Mouse (Mus musculus): Measurements from ENCODE around the gene Rnf10. TPM values are rescaled to one million over a fixed set of nuclear protein-coding genes. Genes with fewer than 3 reads are reported as not detected.

The Rnf10 gene
- total RNA-seq, 2 experiments from 2014 or later, result 238 to 248 TPM

DNA sequence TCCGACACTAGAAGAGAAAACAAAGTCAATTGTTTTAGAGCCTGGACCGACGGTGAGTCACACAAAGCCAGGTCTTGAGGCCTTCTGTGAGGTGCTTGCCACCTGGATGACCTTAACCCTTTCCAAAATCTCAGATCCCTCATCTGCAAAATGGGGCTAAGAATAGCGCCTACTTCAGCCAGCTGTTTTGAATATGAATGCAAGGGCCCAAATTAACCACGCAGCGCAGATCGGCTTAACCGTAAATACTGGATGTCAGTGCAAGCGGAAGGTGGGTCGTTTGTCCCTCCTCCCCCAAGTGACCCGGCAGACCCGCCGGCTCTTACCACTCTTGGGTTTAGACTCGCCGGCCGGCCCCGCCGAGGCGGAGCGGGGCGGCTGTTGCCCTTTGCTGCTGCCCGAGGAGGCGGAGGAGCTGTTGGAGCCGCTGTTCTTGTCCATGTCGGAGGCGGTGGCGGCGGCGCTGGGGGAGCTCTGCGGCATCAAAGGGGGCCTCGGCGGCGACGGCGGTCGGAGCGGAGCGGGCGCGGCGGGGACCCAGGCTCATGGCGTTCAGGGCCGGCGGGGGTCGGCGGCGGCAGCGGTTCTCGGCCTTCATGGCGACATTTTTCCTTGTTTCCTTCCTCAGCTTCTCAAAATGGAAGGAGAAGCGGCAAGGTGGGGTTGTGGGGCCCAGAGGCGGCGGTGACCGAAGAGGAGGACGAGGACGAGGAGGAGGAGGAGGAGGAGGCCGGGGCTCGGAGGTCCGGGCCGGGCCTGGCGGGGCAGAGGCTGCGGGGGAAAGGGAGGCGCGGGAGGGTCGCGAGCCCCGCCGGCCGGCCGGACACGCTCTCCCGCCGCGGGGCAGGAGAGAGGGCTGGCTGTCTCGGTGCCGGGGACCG lies 527 bp downstream of the Rnf10 start:
- no peak for TF ChIP-seq CTCF (conservative IDR thresholded peaks at IDR 0.05)
- DNase-seq (ENCODE audit: low spot score in 2 of 2), result peak in 1 of 2 experiments; percentile 34

DNA sequence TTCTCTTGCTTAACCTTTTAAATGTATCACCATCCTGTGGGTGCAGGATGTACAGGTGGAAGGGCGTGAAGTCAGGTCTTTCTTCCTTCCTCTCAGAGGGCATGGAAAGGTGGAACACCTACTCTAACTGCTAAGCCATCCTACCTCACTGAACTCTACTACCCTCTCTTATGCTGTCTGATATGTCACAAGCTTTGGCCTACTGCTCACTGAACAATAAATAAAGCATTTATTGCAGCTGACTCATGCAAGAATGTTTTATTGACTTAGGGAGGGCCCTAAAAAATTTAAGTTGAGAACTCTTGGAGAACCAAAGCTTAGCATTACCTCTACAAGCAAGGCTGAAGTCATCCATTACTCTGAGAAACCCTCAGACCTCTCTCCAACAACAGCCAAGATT lies 2.7 kb downstream of the Rnf10 start:
- no peak for TF ChIP-seq CTCF (conservative IDR thresholded peaks at IDR 0.05)
- no peak for DNase-seq (ENCODE audit: low spot score in 2 of 2)
- H3K4me3 ChIP-seq, result peak overlapping the region; percentile 26

More for the DNA sequence above, 527 bp downstream of the Rnf10 start:
- Histone ChIP-seq H3K27ac (peak overlapping the region; percentile 96), H3K4me3 (peak overlapping the region; percentile 78)

DNA sequence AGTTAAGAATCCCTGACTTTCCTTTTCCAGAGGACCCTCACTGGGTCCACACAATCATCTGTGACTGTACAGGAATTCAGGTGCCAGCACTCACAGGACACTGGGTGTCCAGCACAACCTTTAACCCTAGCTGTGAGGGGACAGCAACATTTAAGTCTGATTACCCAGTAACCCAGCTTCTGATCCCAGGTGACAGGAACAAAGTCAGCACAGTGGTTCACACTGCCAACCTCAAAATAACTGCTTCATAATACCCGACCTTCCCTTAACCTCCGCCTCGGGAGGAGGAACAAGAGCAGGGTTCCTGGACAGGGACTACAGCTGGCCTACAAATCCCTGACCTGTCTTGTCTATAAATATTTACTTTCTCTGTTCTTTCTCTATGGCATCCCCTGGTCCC lies 4.4 kb downstream of the Rnf10 start:
- H3K4me3 ChIP-seq, result no peak overlapping the region
- TF ChIP-seq CTCF (conservative IDR thresholded peaks at IDR 0.05), result no peak
- no peak for DNase-seq (ENCODE audit: low spot score in 2 of 2)

More for the DNA sequence above, 2.7 kb downstream of the Rnf10 start:
- no peak overlapping the region for H3K27ac ChIP-seq

DNA sequence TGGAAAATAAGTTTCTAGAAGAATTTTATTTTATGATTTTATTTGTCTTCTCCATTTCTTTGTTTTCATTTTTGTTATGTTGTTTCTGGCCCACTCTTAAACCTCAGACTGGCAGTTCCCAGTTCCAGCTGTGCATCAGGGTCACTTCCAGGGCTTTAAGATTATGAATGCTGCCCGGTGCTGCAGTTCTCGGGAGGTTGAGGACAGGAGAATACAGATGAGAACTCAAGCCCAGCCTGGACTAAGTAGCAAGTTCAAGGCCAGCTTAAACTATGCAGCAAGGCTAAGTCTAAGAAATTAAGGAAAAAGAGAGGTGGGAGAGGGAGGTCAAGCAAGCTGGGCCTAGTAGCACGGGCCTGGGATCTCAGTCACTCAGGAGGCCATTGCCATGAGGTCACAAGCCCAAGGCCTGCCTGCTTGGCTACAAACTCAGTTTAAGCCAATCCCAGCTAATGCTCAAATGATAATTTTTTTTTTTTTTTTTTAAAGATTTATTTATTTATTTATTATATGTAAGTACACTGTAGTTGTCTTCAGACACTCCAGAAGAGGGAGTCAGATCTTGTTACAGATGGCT lies 5.1 kb downstream of the Rnf10 start:
- no peak overlapping the region for H3K4me3 ChIP-seq
- no peak overlapping the region for H3K27ac ChIP-seq
- no peak for DNase-seq (ENCODE audit: low spot score in 2 of 2)
- TF ChIP-seq CTCF (conservative IDR thresholded peaks at IDR 0.05), result no peak

More for the DNA sequence above, 4.4 kb downstream of the Rnf10 start:
- no peak overlapping the region for H3K27ac ChIP-seq

DNA sequence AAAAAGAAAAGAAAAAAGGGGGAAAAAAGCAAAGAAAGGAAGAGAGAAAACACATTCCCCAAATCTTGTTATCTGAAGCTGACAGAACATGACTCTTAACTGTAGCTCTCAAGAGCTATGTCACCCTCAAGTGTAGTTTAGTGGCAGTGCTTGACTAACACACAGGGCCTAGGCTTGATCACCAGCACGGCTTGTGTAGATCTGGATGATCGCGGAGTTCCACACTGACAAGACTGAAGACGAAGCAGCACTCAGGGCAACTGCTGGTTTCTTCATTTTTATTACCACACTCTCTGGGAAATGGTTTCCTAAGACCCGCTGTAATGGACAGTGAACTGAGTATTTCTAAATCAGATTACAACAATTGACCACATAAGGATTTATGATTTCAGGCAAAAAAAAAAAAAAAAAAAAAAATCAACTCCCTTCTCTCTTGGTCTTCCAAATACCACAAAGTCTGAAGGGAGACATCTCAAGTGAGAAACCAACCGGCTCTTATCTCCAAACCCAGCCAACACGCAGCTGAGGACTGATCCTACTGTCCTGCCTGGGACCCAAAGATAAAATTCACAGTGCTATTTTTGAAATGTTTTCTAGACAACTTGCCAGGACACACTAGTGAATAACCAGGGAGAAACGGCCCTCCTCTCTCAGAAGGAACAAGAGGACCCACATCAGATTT lies 5.8 kb downstream of the Rnf10 start:
- H3K4me3 ChIP-seq, result no peak overlapping the region
- TF ChIP-seq CTCF (conservative IDR thresholded peaks at IDR 0.05), result no peak
- no peak for DNase-seq (ENCODE audit: low spot score in 2 of 2)
- no peak overlapping the region for H3K27ac ChIP-seq

DNA sequence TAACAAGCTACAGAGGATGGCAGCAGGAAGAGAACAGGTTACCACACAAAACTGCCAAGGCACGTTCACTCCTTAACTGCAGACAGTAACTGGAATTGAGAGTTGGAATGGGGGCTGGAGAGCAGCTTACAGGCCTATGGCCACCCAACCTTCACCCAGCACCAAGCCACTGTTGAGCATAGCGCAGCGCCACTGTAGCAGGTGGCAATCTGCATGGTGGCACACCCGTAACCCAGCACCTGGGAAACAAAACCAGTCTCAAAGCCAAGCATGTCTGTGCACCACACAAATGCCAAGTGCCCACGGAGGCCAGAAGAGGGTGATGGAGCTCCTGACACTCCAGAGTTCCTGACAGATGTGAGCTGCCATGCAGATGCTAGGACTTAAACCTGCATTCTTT lies 6.4 kb downstream of the Rnf10 start:
- no peak for TF ChIP-seq CTCF (conservative IDR thresholded peaks at IDR 0.05)
- Histone ChIP-seq H3K27ac (no peak overlapping the region), H3K4me3 (no peak overlapping the region)
- no peak for DNase-seq (ENCODE audit: low spot score in 2 of 2)

DNA sequence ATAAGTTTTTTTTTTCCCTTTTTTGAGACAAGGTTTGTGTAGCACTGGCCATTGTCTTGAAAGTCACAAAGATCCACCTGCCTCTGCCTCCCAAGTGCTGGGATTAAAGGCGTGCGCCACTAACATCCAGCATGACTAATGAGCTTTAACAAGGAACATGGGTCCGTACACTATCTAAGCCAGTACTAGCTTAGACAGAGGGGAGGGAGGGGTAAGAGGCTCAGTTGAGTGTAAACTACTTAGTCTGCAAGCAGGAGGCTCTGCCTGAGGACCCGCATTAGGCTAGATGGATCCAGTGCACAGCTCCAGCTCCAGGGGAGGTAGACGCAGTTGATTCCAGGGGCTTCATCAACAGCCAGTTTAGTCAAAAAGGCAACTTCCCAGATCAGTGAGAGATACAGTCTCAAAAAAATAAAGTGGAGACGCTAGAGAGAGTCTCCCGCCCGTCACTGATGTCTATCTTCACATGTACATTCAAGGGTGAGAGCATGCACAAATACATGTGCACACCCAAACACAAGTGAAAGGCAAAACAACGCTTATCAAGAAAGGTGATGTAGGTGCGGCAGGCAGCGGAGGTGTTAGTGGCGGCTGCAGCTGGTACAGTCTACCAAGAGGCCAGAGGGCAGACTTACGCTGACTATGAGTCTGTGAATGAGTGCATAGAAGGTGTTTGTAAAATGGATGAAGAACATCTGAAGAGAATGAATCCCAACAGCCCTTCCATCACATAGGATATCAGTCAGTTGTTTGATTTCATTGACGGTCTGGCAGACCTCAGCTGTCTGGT lies 10.0 kb downstream of the Rnf10 start:
- DNase-seq (ENCODE audit: low spot score in 2 of 2), result no peak
- no peak overlapping the region for H3K27ac ChIP-seq
- TF ChIP-seq CTCF (conservative IDR thresholded peaks at IDR 0.05), result no peak
- no peak overlapping the region for H3K4me3 ChIP-seq

DNA sequence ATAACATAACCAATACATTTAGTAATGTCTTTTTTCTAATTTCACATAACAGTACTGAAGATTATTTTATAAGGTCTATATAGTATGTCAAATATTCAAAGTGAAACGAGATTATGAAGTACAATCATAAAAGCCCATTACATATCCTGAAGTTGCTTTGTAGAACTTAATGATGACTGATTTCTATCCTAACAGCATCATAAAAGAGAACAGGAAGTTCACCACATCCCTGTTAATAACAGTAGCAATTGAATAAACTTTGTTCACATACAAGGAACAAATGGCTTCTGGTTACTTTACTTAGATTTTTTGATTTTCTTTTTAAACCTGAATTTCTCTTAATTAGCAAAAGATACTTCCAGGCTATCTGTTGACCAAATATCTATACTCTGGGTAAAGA lies 10.8 kb downstream of the Rnf10 start:
- no peak overlapping the region for H3K4me3 ChIP-seq
- TF ChIP-seq CTCF (conservative IDR thresholded peaks at IDR 0.05), result no peak
- no peak overlapping the region for H3K27ac ChIP-seq
- no peak for DNase-seq (ENCODE audit: low spot score in 2 of 2)

DNA sequence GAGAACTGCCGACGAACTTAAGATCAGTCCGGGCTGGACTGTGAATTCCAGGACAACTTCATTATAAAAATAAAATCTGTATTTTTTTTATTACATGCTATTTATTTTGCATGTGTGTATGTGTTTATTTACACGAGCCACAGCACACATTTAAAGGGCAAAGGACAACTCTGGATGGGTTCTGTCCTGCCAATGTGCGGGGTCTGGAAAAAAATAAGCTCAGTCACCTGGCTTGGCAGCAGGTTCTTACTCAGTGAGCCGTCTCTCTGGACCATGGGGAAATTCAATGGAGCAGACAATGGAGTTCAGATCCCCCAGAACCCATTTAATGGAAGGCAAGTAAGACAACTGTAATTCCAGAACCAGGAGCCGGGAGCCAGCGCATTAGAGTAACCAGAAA lies 11.6 kb downstream of the Rnf10 start:
- H3K27ac ChIP-seq, result no peak overlapping the region
- no peak for TF ChIP-seq CTCF (conservative IDR thresholded peaks at IDR 0.05)
- H3K4me3 ChIP-seq, result no peak overlapping the region
- no peak for DNase-seq (ENCODE audit: low spot score in 2 of 2)

DNA sequence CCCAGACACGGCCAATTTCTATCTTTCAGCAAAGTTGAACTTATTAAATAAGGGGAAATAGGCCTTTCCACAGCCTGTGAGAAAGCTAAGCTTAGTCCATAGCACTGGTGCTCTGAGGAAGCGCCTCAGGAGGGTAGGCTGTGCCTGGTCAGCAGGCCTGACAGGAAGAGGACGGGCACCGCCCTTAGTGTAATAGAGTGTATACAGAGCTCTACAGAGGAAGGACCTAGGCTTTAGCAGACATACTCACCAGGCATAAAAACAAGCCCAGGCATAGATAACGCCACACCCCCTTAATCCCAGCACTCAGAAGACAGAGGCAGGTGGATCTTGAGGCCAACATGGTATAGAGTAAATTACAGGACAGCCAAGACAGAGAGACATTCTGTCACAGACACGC lies 12.3 kb downstream of the Rnf10 start:
- TF ChIP-seq CTCF (conservative IDR thresholded peaks at IDR 0.05), result no peak
- DNase-seq (ENCODE audit: low spot score in 2 of 2), result no peak
- Histone ChIP-seq H3K27ac (no peak overlapping the region), H3K4me3 (no peak overlapping the region)

DNA sequence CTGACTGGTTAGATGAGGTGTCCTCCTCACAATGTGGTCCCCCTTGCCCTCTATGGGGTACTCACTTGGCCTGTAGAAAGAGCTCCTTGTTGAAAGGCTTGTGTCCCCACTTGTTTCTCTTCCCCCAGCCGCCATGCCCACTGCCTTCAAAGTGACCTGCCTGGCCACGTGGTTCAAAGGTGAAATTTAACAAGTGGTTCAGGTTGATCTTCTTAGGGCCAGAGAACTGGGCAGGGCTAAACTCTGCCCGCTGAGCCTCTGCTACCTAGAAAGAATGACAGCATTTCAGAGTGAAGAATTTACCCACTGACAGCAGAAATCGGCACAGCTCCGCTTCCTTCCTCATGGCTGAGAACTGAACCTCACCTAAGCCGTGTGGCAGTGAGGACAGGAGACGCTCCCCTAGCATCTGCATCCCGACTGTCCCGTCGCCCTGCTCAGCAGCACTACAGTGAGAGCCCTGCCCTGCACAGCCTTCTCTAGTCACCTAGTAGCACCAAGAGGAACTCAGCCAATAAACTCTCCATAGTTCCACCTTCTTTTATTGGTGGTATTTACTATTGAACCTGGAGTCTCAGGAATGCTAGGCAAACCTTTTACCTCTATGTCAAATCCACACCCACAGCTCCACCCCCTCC lies 15.7 kb downstream of the Rnf10 start:
- Histone ChIP-seq H3K4me3 (no peak overlapping the region), H3K27ac (no peak overlapping the region)
- DNase-seq (ENCODE audit: low spot score in 2 of 2), result no peak
- TF ChIP-seq CTCF (conservative IDR thresholded peaks at IDR 0.05), result no peak

DNA sequence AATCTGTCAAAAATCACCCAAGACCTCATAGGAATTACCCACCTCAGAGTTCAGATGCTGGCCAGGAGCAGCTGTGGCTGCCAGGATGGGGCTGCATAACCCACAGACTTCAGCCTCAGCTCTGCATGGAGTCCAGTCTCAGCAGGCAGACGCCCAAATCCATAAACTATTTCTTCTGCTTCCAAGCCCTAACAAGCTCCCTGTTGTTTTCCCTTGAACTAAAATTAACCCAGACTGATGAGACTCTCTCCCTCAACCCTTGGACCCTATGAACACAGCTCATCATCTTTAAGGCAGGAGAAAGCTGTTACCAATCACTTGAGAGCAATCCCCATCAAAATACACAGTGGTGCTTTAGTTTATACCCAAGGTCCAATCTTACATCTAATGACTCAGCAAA lies 17.2 kb downstream of the Rnf10 start:
- TF ChIP-seq CTCF (conservative IDR thresholded peaks at IDR 0.05), result no peak
- no peak overlapping the region for H3K4me3 ChIP-seq
- H3K27ac ChIP-seq, result no peak overlapping the region
- DNase-seq (ENCODE audit: low spot score in 2 of 2), result no peak

Data from layer of hippocampus, adult 2 months (tissue).